In the genomic region with DNA sequence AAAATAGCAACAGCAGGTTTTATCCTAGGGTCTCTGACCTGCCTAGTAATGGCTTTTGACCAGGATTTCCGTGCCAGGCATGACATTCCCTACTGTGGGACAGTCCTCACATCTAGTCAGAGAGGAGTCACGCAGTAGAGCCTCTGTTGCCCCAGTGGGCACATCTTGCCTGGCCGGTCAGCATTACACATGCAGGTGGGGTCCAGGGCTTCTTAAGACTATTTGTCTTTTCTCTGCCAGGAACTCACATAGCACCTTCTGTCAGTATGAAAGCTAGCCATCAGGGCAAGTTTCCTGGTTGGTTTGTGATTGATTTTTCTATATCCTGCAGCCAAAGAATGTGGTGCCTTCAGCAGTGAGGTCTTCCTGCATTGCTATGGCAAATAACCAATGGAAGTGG, we compare ENCODE assay signal across 24 mouse cellular contexts.
"Had no signal": no experiment of that assay in that cellular context is flagged by ENCODE, and none has a peak within 500 bp of the region (broad histone marks: within the 10 kb centered on the region; RNA-seq: fewer than 3 reads in every experiment).

No protein-coding gene starts in this region.

- ATAC-seq: hindbrain, embryonic 16.5 days; intestine, embryonic 16.5 days; liver, embryonic 12.5 days had no signal

- H3K4me1 ChIP-seq: limb, embryonic 13.5 days; limb, embryonic 15.5 days; liver, embryonic 12.5 days had no signal

- H3K27me3 ChIP-seq: kidney, embryonic 15.5 days; liver, embryonic 12.5 days had no signal

- H3K27ac ChIP-seq: gastrocnemius, adult 2 months; heart, embryonic 10.5 days; hindbrain, embryonic 14.5 days; kidney, embryonic 15.5 days; kidney, postnatal 0 days; limb, embryonic 13.5 days; limb, embryonic 15.5 days; liver, embryonic 12.5 days; liver, embryonic 14.5 days had no signal

- H3K4me2 ChIP-seq: heart, embryonic 12.5 days; hindbrain, embryonic 14.5 days; kidney, embryonic 15.5 days; limb, embryonic 13.5 days; limb, embryonic 15.5 days; liver, embryonic 12.5 days had no signal

- H3K36me3 ChIP-seq: heart, embryonic 10.5 days; heart, embryonic 12.5 days; kidney, embryonic 15.5 days; limb, embryonic 13.5 days; limb, embryonic 15.5 days; liver, embryonic 12.5 days had no signal

- H3K4me3 ChIP-seq: gastrocnemius, adult 2 months; heart, embryonic 10.5 days; heart, embryonic 12.5 days; kidney, embryonic 15.5 days; limb, embryonic 13.5 days; limb, embryonic 15.5 days; liver, embryonic 12.5 days had no signal

- H3K9me3 ChIP-seq: heart, embryonic 10.5 days; heart, embryonic 12.5 days; kidney, embryonic 15.5 days; limb, embryonic 13.5 days; limb, embryonic 15.5 days; liver, embryonic 12.5 days had no signal

- H3K9ac ChIP-seq: heart, embryonic 12.5 days; hindbrain, embryonic 14.5 days; kidney, embryonic 15.5 days; limb, embryonic 13.5 days; limb, embryonic 15.5 days; liver, embryonic 12.5 days; liver, embryonic 14.5 days had no signal

- DNase-seq: gastrocnemius, adult 2 months; gastrocnemius, postnatal 10 days; gastrocnemius, postnatal 25 days; heart, adult 18-20 months; heart, postnatal 10 days; kidney, adult 11 months; kidney, adult 2 months; kidney, adult 9 months; kidney, postnatal 14 days; kidney, postnatal 36 days; layer of hippocampus, adult 9-11 months; layer of hippocampus, postnatal 36 days; lung, adult 18-20 months had no signal
